Mouse (Mus musculus): ENCODE data around the gene Faf1. TPM values are rescaled to one million over a fixed set of nuclear protein-coding genes. Genes with fewer than 3 reads are reported as not detected.
A peak's percentile ranks its signal among the peaks of the same experiment; 100 is the strongest.

Faf1 gene
- total and polyA plus RNA-seq, 3 experiments, result 34.9 to 52.8 (median 38.2) TPM

DNA sequence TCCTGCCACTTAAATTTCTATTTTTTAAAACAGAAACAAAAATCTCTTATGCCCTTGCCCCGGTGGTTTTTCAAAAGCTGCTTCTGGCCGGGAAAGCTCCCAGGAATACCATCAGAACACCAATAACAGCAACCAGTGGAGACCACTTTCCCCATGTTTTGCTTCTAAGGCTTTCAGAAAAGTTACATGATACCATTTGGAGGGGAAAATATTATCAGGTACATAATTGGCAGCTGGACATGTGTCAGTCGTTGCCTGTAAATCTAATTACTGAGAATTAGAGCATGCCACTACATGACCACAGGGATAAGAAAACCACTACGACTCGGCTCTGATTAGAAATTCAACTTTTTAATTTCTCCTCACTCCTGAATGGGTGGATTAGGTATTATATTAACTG is 12.3 kb upstream of the Faf1 start:
- Histone ChIP-seq H3K79me2 (replicated peaks; ENCODE audit: control insufficient read depth, extremely low read depth, insufficient read depth, poor library complexity, severe bottlenecking) (peaks cover 18% of the 10 kb centered on the region), H3K27me3 (replicated peaks) (no peaks in the 10 kb centered on the region), H3K36me3 (replicated peaks in 1 of 2; ENCODE audit: control insufficient read depth in 1 of 2, insufficient read depth in 1 of 2, low read length in 1 of 2) (peaks cover 0 to 3% of the 10 kb centered on the region in 2 experiments), H3K9me3 (replicated peaks; ENCODE audit: low read length) (no peaks in the 10 kb centered on the region), H3K4me2 (ENCODE audit: insufficient read depth, low read depth, poor library complexity, severe bottlenecking) (peak overlapping the region; percentile 95), H3K4me1 (ENCODE audit: control insufficient read depth in 1 of 2, insufficient read depth in 2 of 2) (peaks cover 0 to 13% of the 10 kb centered on the region in 2 experiments; a peak in 2 of 4 replicates), H3K9ac (ENCODE audit: insufficient read depth, low read depth) (peak overlapping the region; percentile 89), H3K4me3 (replicated peaks in 1 of 3; ENCODE audit: low read depth in 2 of 3, low read length in 2 of 3, poor library complexity in 1 of 3) (peak overlapping the region in 2 of 3 experiments; percentile 62 to 90), H3K27ac (ENCODE audit: insufficient read depth, low read depth) (no peak overlapping the region)
- dilution Hi-C loops (cut with MboI; ENCODE audit: extremely low pct_ligation_motif_present, extremely low pct_unique_long_range_greater_than_20kb, low sequenced_read_pairs), result no loop called here
- no peak for DNase-seq (ENCODE audit: extremely low read depth)
- in situ Hi-C loops (cut with MboI; ENCODE audit: low pct_ligation_motif_present, low pct_unique_long_range_greater_than_20kb, low sequenced_read_pairs), result loop anchor here (10.0 kb wide), 1 partner anchor 159 kb away; no protein-coding TSS in a partner anchor
- TF ChIP-seq BHLHE40 (IDR thresholded peaks at IDR 0.05; ENCODE audit: low read depth, low read length), result no peak
- no peak for TF ChIP-seq ZMIZ1 (IDR thresholded peaks at IDR 0.05; ENCODE audit: low read depth, low read length)

- no peaks in the 10 kb centered on the region for H3K27me3 ChIP-seq (replicated peaks)
- peaks cover 0 to 3% of the 10 kb centered on the region in 2 experiments for H3K36me3 ChIP-seq (replicated peaks in 1 of 2; ENCODE audit: control insufficient read depth in 1 of 2, insufficient read depth in 1 of 2, low read length in 1 of 2)
- peaks cover 0 to 13% of the 10 kb centered on the region in 2 experiments; a peak in 2 of 4 replicates for H3K4me1 ChIP-seq (ENCODE audit: control insufficient read depth in 1 of 2, insufficient read depth in 2 of 2)
- H3K4me3 ChIP-seq (replicated peaks in 1 of 3; ENCODE audit: low read depth in 2 of 3, low read length in 2 of 3, poor library complexity in 1 of 3), result peak overlapping the region; percentile 72 to 90 (median 76)
- H3K79me2 ChIP-seq (replicated peaks; ENCODE audit: control insufficient read depth, extremely low read depth, insufficient read depth, poor library complexity, severe bottlenecking), result peaks cover 18% of the 10 kb centered on the region
- dilution Hi-C loops (cut with MboI; ENCODE audit: extremely low pct_ligation_motif_present, extremely low pct_unique_long_range_greater_than_20kb, low sequenced_read_pairs), result no loop called here
- H3K9ac ChIP-seq (ENCODE audit: insufficient read depth, low read depth), result peak overlapping the region; percentile 89
- H3K27ac ChIP-seq (ENCODE audit: insufficient read depth, low read depth), result peak overlapping the region; percentile 58
- DNase-seq (ENCODE audit: extremely low read depth), result peak; percentile 61
- in situ Hi-C loops (cut with MboI; ENCODE audit: low pct_ligation_motif_present, low pct_unique_long_range_greater_than_20kb, low sequenced_read_pairs), result loop anchor here (10.0 kb wide), 1 partner anchor 161 kb away; no protein-coding TSS in a partner anchor
- peak overlapping the region; percentile 58 for H3K4me2 ChIP-seq (ENCODE audit: insufficient read depth, low read depth, poor library complexity, severe bottlenecking)
- no peaks in the 10 kb centered on the region for H3K9me3 ChIP-seq (replicated peaks; ENCODE audit: low read length)
- TF ChIP-seq JUN (IDR thresholded peaks at IDR 0.05; ENCODE audit: insufficient read depth, low read depth, low read length) (no peak), CTCF (conservative IDR thresholded peaks at IDR 0.05 in 1 of 2, IDR thresholded peaks at IDR 0.05 in 1 of 2; ENCODE audit: low read depth in 2 of 2, low read length in 2 of 2) (no peak), SMC3 (IDR thresholded peaks at IDR 0.05; ENCODE audit: low read depth, low read length) (no peak), POLR2A (IDR thresholded peaks at IDR 0.05; ENCODE audit: low read depth, low read length) (no peak), CHD2 (IDR thresholded peaks at IDR 0.05; ENCODE audit: low read length) (no peak), ZC3H11A (IDR thresholded peaks at IDR 0.05; ENCODE audit: low read depth, low read length) (no peak), UBTF (IDR thresholded peaks at IDR 0.05; ENCODE audit: low read depth, low read length) (no peak), BHLHE40 (IDR thresholded peaks at IDR 0.05; ENCODE audit: low read depth, low read length) (peak; percentile 67), MYC (IDR thresholded peaks at IDR 0.05; ENCODE audit: low read depth, low read length) (no peak), CHD1 (IDR thresholded peaks at IDR 0.05; ENCODE audit: low read depth, low read length) (peak; percentile 19; the same call in 1 of the 2 replicates), PAX5 (IDR thresholded peaks at IDR 0.05; ENCODE audit: low read length) (no peak), JUND (conservative IDR thresholded peaks at IDR 0.05; ENCODE audit: low read depth, low read length) (no peak), MAZ (IDR thresholded peaks at IDR 0.05; ENCODE audit: low read depth, low read length) (no peak), NELFE (IDR thresholded peaks at IDR 0.05; ENCODE audit: low read depth, low read length) (no peak), ZKSCAN1 (IDR thresholded peaks at IDR 0.05; ENCODE audit: borderline replicate concordance, low read depth, low read length) (no peak), MXI1 (IDR thresholded peaks at IDR 0.05; ENCODE audit: low read depth, low read length) (peak; percentile 21; the same call in 1 of the 2 replicates), USF2 (conservative IDR thresholded peaks at IDR 0.05; ENCODE audit: low read depth, low read length) (peak; percentile 22; the same call in 1 of the 2 replicates), POLR2AphosphoS2 (IDR thresholded peaks at IDR 0.05; ENCODE audit: low read depth, low read length) (no peak), SIN3A (IDR thresholded peaks at IDR 0.05; ENCODE audit: low read length) (peak; percentile 66; the same call in 1 of the 2 replicates), NRF1 (IDR thresholded peaks at IDR 0.05; ENCODE audit: low read depth, low read length) (no peak), KAT2A (IDR thresholded peaks at IDR 0.05; ENCODE audit: insufficient replicate concordance, low read length) (no peak), TBP (conservative IDR thresholded peaks at IDR 0.05; ENCODE audit: low read depth, low read length) (no peak), HCFC1 (IDR thresholded peaks at IDR 0.05; ENCODE audit: low read depth, low read length) (no peak), ZMIZ1 (IDR thresholded peaks at IDR 0.05; ENCODE audit: low read depth, low read length) (no peak), ZNF384 (IDR thresholded peaks at IDR 0.05; ENCODE audit: low read depth, low read length) (no peak), GABPA (IDR thresholded peaks at IDR 0.05; ENCODE audit: insufficient replicate concordance, low read depth, low read length) (no peak), ELF1 (IDR thresholded peaks at IDR 0.05; ENCODE audit: low read depth, low read length) (0 out of 2 replicates have a peak, but pooled peaks have one; percentile 3), EP300 (IDR thresholded peaks at IDR 0.05; ENCODE audit: low read length) (no peak), E2F4 (IDR thresholded peaks at IDR 0.05; ENCODE audit: insufficient replicate concordance, low read depth, low read length) (no peak), USF1 (IDR thresholded peaks at IDR 0.05; ENCODE audit: low read depth, low read length) (peak; percentile 56), RAD21 (IDR thresholded peaks at IDR 0.05; ENCODE audit: low read depth, low read length) (no peak)
These were observed 11.0 kb upstream of the Faf1 start for GRCm38 (mm10) chr4:109665101-109665981.
